Mouse (Mus musculus): ENCODE measurements around the gene Psmb5. TPM values are rescaled to one million over a fixed set of nuclear protein-coding genes. Genes with fewer than 3 reads are reported as not detected.

Gene Psmb5
- polyA plus RNA-seq, 2 experiments, result 111 to 205 TPM

DNA sequence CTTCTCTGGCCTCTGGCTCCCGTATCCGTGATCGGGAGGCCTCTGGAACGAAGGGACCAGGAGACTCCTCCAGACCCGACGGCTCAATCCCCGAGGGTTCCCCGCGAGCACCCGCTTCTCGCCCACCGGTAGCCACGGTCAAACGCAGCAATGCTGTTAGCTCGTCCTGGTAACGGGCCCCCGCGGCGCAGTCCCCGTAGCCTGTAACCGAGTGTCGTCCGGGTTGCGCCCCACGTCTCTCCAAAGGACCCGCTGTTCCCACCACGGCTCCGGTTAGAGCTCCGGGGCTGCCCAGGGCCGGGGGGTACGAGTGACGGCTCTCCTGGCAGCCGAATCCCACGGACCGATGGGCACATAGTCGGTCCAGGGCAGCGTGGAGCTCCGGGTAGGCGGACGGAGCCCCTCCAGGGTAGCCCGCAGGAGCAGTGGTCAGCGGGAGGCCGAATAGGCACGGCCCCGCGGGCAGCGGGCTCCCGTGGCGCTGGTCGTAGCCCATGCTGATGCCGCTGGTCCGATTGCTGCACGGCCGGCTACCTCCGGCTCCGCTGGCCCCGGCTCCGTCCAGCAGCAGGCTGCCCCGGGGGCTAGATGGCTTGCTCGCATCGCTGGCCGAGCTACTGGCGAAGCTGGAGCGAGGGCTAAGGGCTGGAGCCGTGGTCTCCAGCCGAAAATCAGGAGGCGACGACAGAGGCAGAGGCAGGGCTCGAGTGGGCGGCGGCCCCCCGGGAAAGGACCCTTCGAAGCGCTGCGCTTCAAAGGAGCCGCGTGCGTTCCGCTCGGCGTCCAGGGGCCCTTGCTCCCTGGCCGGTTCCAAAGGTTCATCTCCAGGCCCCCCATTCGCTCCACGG lies 41.4 kb downstream of the Psmb5 start:
- H3K9ac ChIP-seq (replicated peaks), result no peak overlapping the region; the same call in 1 of the 2 replicates
- no peak overlapping the region for H3K27ac ChIP-seq
- ATAC-seq (ENCODE audit: insufficient read depth) (no peak), DNase-seq (ENCODE audit: low read depth in 3 of 3, low spot score in 3 of 3) (no peak)
- no peaks in the 10 kb centered on the region for H3K9me3 ChIP-seq (ENCODE audit: control insufficient read depth, low read length)
- no peaks in the 10 kb centered on the region for H3K36me3 ChIP-seq (replicated peaks; ENCODE audit: control insufficient read depth, insufficient read depth, low read depth)
- TF ChIP-seq EP300 (IDR thresholded peaks at IDR 0.05; ENCODE audit: low read depth) (no peak), CTCF (IDR thresholded peaks at IDR 0.05; ENCODE audit: low read depth) (no peak)
- H3K4me2 ChIP-seq (ENCODE audit: low read depth), result peak overlapping the region; percentile 70
- peak overlapping the region; percentile 58 to 62 for H3K4me3 ChIP-seq (ENCODE audit: insufficient read depth in 1 of 2, low read depth in 2 of 2, low read length in 2 of 2)
- peaks cover 51% of the 10 kb centered on the region for H3K27me3 ChIP-seq (ENCODE audit: control insufficient read depth, insufficient read depth, low read length)
- WGBS (ENCODE audit: insufficient replicate concordance), result 2% methylated on average over 84 of the region's 84 CpGs
- peaks cover 4 to 25% of the 10 kb centered on the region in 2 experiments; a peak in 3 of 4 replicates for H3K4me1 ChIP-seq (replicated peaks; ENCODE audit: control insufficient read depth in 2 of 2, insufficient read depth in 2 of 2, low read length in 1 of 2)

DNA sequence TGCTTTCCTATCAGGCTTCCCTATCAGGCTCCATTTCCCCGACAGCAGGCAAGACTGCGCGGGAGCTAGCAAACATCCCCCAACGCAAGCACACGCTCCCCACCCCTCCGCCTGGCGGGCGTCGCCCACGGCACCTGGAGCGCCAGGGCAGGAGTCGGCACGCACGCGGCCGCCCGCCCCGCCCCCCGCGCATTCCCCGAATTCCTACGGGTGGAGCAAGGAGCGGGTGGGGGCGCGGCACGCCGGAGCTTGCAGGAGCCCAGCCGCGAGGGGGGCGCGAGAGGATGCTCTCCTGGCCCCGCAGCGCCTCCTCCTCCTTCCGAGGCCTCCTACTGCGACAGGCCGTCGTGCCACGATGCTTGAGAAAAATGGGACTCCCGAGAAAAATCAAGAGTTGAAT lies 42.2 kb downstream of the Psmb5 start:
- peaks cover 4 to 25% of the 10 kb centered on the region in 2 experiments; a peak in 3 of 4 replicates for H3K4me1 ChIP-seq (replicated peaks; ENCODE audit: control insufficient read depth in 2 of 2, insufficient read depth in 2 of 2, low read length in 1 of 2)
- WGBS (ENCODE audit: insufficient replicate concordance), result 2% methylated on average over 39 of the region's 39 CpGs
- no peak overlapping the region for H3K27ac ChIP-seq
- H3K9me3 ChIP-seq (ENCODE audit: control insufficient read depth, low read length), result no peaks in the 10 kb centered on the region
- H3K4me3 ChIP-seq (ENCODE audit: insufficient read depth in 1 of 2, low read depth in 2 of 2, low read length in 2 of 2), result peak overlapping the region; percentile 58 to 62
- H3K4me2 ChIP-seq (ENCODE audit: low read depth), result peak overlapping the region; percentile 70
- ATAC-seq (ENCODE audit: insufficient read depth), result 0 out of 2 replicates have a peak, but pooled peaks have one; percentile 15
- peaks cover 51% of the 10 kb centered on the region for H3K27me3 ChIP-seq (ENCODE audit: control insufficient read depth, insufficient read depth, low read length)
- no peak for DNase-seq (ENCODE audit: low read depth in 3 of 3, low spot score in 3 of 3)
- no peak for TF ChIP-seq CTCF (IDR thresholded peaks at IDR 0.05; ENCODE audit: low read depth)
- TF ChIP-seq EP300 (IDR thresholded peaks at IDR 0.05; ENCODE audit: low read depth), result no peak
- H3K9ac ChIP-seq (replicated peaks), result no peak overlapping the region
- no peaks in the 10 kb centered on the region for H3K36me3 ChIP-seq (replicated peaks; ENCODE audit: control insufficient read depth, insufficient read depth, low read depth)

- Histone ChIP-seq H3K4me3 (ENCODE audit: insufficient read depth in 1 of 2, low read depth in 2 of 2, low read length in 2 of 2) (peak overlapping the region; percentile 49 to 58), H3K4me2 (ENCODE audit: low read depth) (peak overlapping the region; percentile 70), H3K9me3 (ENCODE audit: control insufficient read depth, low read length) (no peaks in the 10 kb centered on the region), H3K9ac (replicated peaks) (no peak overlapping the region), H3K27ac (no peak overlapping the region), H3K36me3 (replicated peaks; ENCODE audit: control insufficient read depth, insufficient read depth, low read depth) (no peaks in the 10 kb centered on the region), H3K27me3 (ENCODE audit: control insufficient read depth, insufficient read depth, low read length) (peaks cover 51% of the 10 kb centered on the region), H3K4me1 (replicated peaks; ENCODE audit: control insufficient read depth in 2 of 2, insufficient read depth in 2 of 2, low read length in 1 of 2) (peaks cover 4 to 25% of the 10 kb centered on the region in 2 experiments; a peak in 3 of 4 replicates)
- 13% methylated on average over 8 of the region's 8 CpGs for WGBS (ENCODE audit: insufficient replicate concordance)
- no peak for DNase-seq (ENCODE audit: low read depth in 3 of 3, low spot score in 3 of 3)
- TF ChIP-seq CTCF (IDR thresholded peaks at IDR 0.05; ENCODE audit: low read depth) (no peak), EP300 (IDR thresholded peaks at IDR 0.05; ENCODE audit: low read depth) (no peak)
- no peak for ATAC-seq (ENCODE audit: insufficient read depth)
Measured at GRCm38 (mm10) chr14:54575031-54575430, 42.8 kb downstream of the Psmb5 start.

GRCm38 (mm10) chr14:54574253-54574652 lies 43.6 kb downstream of the Psmb5 start:
- TF ChIP-seq CTCF (IDR thresholded peaks at IDR 0.05; ENCODE audit: low read depth), result no peak
- no peak for TF ChIP-seq EP300 (IDR thresholded peaks at IDR 0.05; ENCODE audit: low read depth)
- Histone ChIP-seq H3K36me3 (replicated peaks; ENCODE audit: control insufficient read depth, insufficient read depth, low read depth) (no peaks in the 10 kb centered on the region), H3K9me3 (ENCODE audit: control insufficient read depth, low read length) (no peaks in the 10 kb centered on the region), H3K9ac (replicated peaks) (no peak overlapping the region), H3K4me3 (ENCODE audit: insufficient read depth in 1 of 2, low read depth in 2 of 2, low read length in 2 of 2) (0 out of 4 replicates have a peak overlapping the region, but pooled peaks of 1 of the 2 experiments have one; percentile 12), H3K27ac (no peak overlapping the region), H3K4me2 (ENCODE audit: low read depth) (peak overlapping the region; percentile 70), H3K27me3 (ENCODE audit: control insufficient read depth, insufficient read depth, low read length) (peaks cover 51% of the 10 kb centered on the region), H3K4me1 (replicated peaks; ENCODE audit: control insufficient read depth in 2 of 2, insufficient read depth in 2 of 2, low read length in 1 of 2) (peaks cover 4 to 23% of the 10 kb centered on the region in 2 experiments; a peak in 3 of 4 replicates)
- ATAC-seq (ENCODE audit: insufficient read depth), result no peak
- DNase-seq (ENCODE audit: low read depth in 3 of 3, low spot score in 3 of 3), result no peak
- WGBS (ENCODE audit: insufficient replicate concordance), result 39% methylated on average over 4 of the region's 4 CpGs
